9 mouse cellular contexts compared by ENCODE assay signal in genomic region chr7:44588338-44588737, GRCm38 (mm10). TPM values are rescaled to one million over a fixed set of nuclear protein-coding genes. Genes with fewer than 3 reads are reported as not detected.
A peak's percentile ranks its signal among the peaks of the same experiment; 100 is the strongest.
DNase-seq lines count a peak whose midpoint lies in the region; ATAC-seq and TF ChIP-seq lines count a peak whose summit lies in the region.
"Had no signal": no experiment of that assay in that cellular context is flagged by ENCODE, and none has a peak within 500 bp of the region (broad histone marks: within the 10 kb centered on the region; RNA-seq: fewer than 3 reads in every experiment).

No protein-coding gene starts in this region.

- ATAC-seq in embryonic facial prominence, embryonic 13.5 days (ENCODE audit: insufficient number of reproducible peaks, insufficient read depth, low FRiP score, low TSS enrichment, low read depth): no peak
- no peak for ATAC-seq in intestine, postnatal 0 days
- no peak for ATAC-seq in neural tube, embryonic 13.5 days (ENCODE audit: low read depth)
- no peak for ATAC-seq in inflammation-experienced regulatory T-cells, adult 6 months

- peak overlapping the region; percentile 61 for H3K9ac ChIP-seq in embryonic facial prominence, embryonic 13.5 days
- no peak overlapping the region for H3K9ac ChIP-seq in intestine, postnatal 0 days (ENCODE audit: low read depth, low read length)
- H3K9ac ChIP-seq in neural tube, embryonic 13.5 days: peak overlapping the region; percentile 71
- H3K9ac ChIP-seq: liver, embryonic 14.5 days had no signal

- no peak for TF ChIP-seq CTCF in layer of hippocampus, adult 2 months (conservative IDR thresholded peaks at IDR 0.05)
- no peak for TF ChIP-seq CTCF in intestine, postnatal 0 days (IDR thresholded peaks at IDR 0.05; ENCODE audit: low read depth)

- H3K27me3 ChIP-seq in embryonic facial prominence, embryonic 13.5 days: peaks cover 79% of the 10 kb centered on the region
- peaks cover 74% of the 10 kb centered on the region for H3K27me3 ChIP-seq in intestine, postnatal 0 days (replicated peaks; ENCODE audit: control insufficient read depth, insufficient read depth, low read length)
- H3K27me3 ChIP-seq in neural tube, embryonic 13.5 days: peaks cover 41% of the 10 kb centered on the region

- H3K27ac ChIP-seq in layer of hippocampus, adult 2 months: peak overlapping the region; percentile 93
- no peak overlapping the region for H3K27ac ChIP-seq in embryonic facial prominence, embryonic 13.5 days
- no peak overlapping the region for H3K27ac ChIP-seq in intestine, postnatal 0 days (ENCODE audit: low read depth, low read length)
- H3K27ac ChIP-seq in neural tube, embryonic 13.5 days (replicated peaks): peak overlapping the region; percentile 67; the same call in 1 of the 2 replicates
- H3K27ac ChIP-seq: liver, embryonic 14.5 days had no signal

- H3K4me3 ChIP-seq in layer of hippocampus, adult 2 months: peak overlapping the region; percentile 53
- H3K4me3 ChIP-seq in embryonic facial prominence, embryonic 13.5 days: peak overlapping the region; percentile 62
- H3K4me3 ChIP-seq in intestine, postnatal 0 days (ENCODE audit: low read depth, low read length): peak overlapping the region; percentile 43; the same call in 1 of the 2 replicates
- peak overlapping the region; percentile 64 for H3K4me3 ChIP-seq in neural tube, embryonic 13.5 days

- peak overlapping the region; percentile 99 for H3K4me2 ChIP-seq in embryonic facial prominence, embryonic 13.5 days
- peak overlapping the region; percentile 73 for H3K4me2 ChIP-seq in intestine, postnatal 0 days (replicated peaks; ENCODE audit: low read depth)
- H3K4me2 ChIP-seq in neural tube, embryonic 13.5 days: peak overlapping the region; percentile 92

- H3K36me3 ChIP-seq in embryonic facial prominence, embryonic 13.5 days: no peaks in the 10 kb centered on the region
- H3K36me3 ChIP-seq in intestine, postnatal 0 days (ENCODE audit: control insufficient read depth, insufficient read depth): no peaks in the 10 kb centered on the region
- H3K36me3 ChIP-seq in neural tube, embryonic 13.5 days: no peaks in the 10 kb centered on the region

- DNase-seq in layer of hippocampus, adult 2 months (ENCODE audit: low spot score in 2 of 2): no peak
- DNase-seq in layer of hippocampus, postnatal 10 days (ENCODE audit: low spot score in 2 of 2): no peak
- no peak for DNase-seq in layer of hippocampus, adult 8-10 months (ENCODE audit: low spot score in 2 of 2)
- no peak for DNase-seq in retina, postnatal 1 day

- H3K4me1 ChIP-seq in embryonic facial prominence, embryonic 13.5 days: peaks cover 53% of the 10 kb centered on the region
- H3K4me1 ChIP-seq in intestine, postnatal 0 days (replicated peaks; ENCODE audit: control insufficient read depth, insufficient read depth, low read length): peaks cover 4% of the 10 kb centered on the region; the same call in 1 of the 2 replicates
- H3K4me1 ChIP-seq in neural tube, embryonic 13.5 days (replicated peaks): peaks cover 62% of the 10 kb centered on the region

- 8% methylated on average over 12 of the region's 12 CpGs for WGBS in embryonic facial prominence, embryonic 13.5 days
- 9% methylated on average over 12 of the region's 12 CpGs for whole genome bisulfite sequencing in intestine, postnatal 0 days
- WGBS in neural tube, embryonic 13.5 days: 10% methylated on average over 12 of the region's 12 CpGs

- H3K9me3 ChIP-seq in embryonic facial prominence, embryonic 13.5 days: no peaks in the 10 kb centered on the region
- no peaks in the 10 kb centered on the region for H3K9me3 ChIP-seq in intestine, postnatal 0 days (ENCODE audit: control insufficient read depth)
- no peaks in the 10 kb centered on the region for H3K9me3 ChIP-seq in neural tube, embryonic 13.5 days

RNA-seq across cellular contexts. Expression of gene Kcnc3, which starts 2.1 kb away (rescaled TPM):
- total RNA-seq in layer of hippocampus, adult 2 months (2021): 100 to 1,000 TPM; 184 to 186 TPM
- total RNA-seq in layer of hippocampus, postnatal 10 days (2021): 100 to 1,000 TPM in 1 of 2 experiments, 10 to 100 TPM in 1; 93.0 to 106 TPM
- 0.72 and 1.8 TPM in 2 replicates for polyA plus RNA-seq in embryonic facial prominence, embryonic 13.5 days (2015; fragmentation: Nextera tagmentation; extraction: Ambion mirVana)
- 0.20 TPM in 2 replicates for polyA plus RNA-seq in intestine, postnatal 0 days (2015; fragmentation: Nextera tagmentation; extraction: Ambion mirVana)
- polyA plus RNA-seq in neural tube, embryonic 13.5 days (2015; fragmentation: Nextera tagmentation; extraction: Ambion mirVana): 4.7 and 5.2 TPM in 2 replicates
- polyA plus RNA-seq in inflammation-experienced regulatory T-cells, adult 6 months (2017; shearing (Covaris generic)): not detected
- total RNA-seq in layer of hippocampus, adult 8-10 months (2022): 100 to 1,000 TPM; 133 to 157 (median 145) TPM

RNA-seq across cellular contexts. Expression of gene Napsa, which starts 16.2 kb away (rescaled TPM):
- total RNA-seq in layer of hippocampus, adult 2 months (2021): not detected
- total RNA-seq in layer of hippocampus, postnatal 10 days (2021): under 1 TPM in 1 of 2 experiments, not detected in 1; 0.98 TPM
- polyA plus RNA-seq in embryonic facial prominence, embryonic 13.5 days (2015; fragmentation: Nextera tagmentation; extraction: Ambion mirVana): 1.1 and 1.8 TPM in 2 replicates
- 0.99 and 1.1 TPM in 2 replicates for polyA plus RNA-seq in intestine, postnatal 0 days (2015; fragmentation: Nextera tagmentation; extraction: Ambion mirVana)
- polyA plus RNA-seq in neural tube, embryonic 13.5 days (2015; fragmentation: Nextera tagmentation; extraction: Ambion mirVana): 1.2 and 1.6 TPM in 2 replicates
- 1 to 10 TPM; 1.3 to 7.7 (median 3.2) TPM for polyA plus RNA-seq in inflammation-experienced regulatory T-cells, adult 6 months (2017; shearing (Covaris generic))
- total RNA-seq in layer of hippocampus, adult 8-10 months (2022): under 1 TPM in 1 of 4 experiments, not detected in 3; 0.65 TPM

RNA-seq across cellular contexts. Expression of gene Nr1h2, which starts 34.6 kb away (rescaled TPM):
- 10 to 100 TPM; 58.2 to 66.7 TPM for total RNA-seq in layer of hippocampus, adult 2 months (2021)
- total RNA-seq in layer of hippocampus, postnatal 10 days (2021): 10 to 100 TPM; 58.3 to 67.3 TPM
- polyA plus RNA-seq in embryonic facial prominence, embryonic 13.5 days (2015; fragmentation: Nextera tagmentation; extraction: Ambion mirVana): 72.3 and 80.1 TPM in 2 replicates
- polyA plus RNA-seq in intestine, postnatal 0 days (2015; fragmentation: Nextera tagmentation; extraction: Ambion mirVana): 71.3 and 73.9 TPM in 2 replicates
- polyA plus RNA-seq in neural tube, embryonic 13.5 days (2015; fragmentation: Nextera tagmentation; extraction: Ambion mirVana): 60.1 and 65.2 TPM in 2 replicates
- 10 to 100 TPM; 43.0 to 52.2 (median 49.9) TPM for polyA plus RNA-seq in inflammation-experienced regulatory T-cells, adult 6 months (2017; shearing (Covaris generic))
- 10 to 100 TPM; 57.2 to 67.9 (median 61.1) TPM for total RNA-seq in layer of hippocampus, adult 8-10 months (2022)

RNA-seq across cellular contexts. Expression of gene Pold1, which starts 39.7 kb away (rescaled TPM):
- total RNA-seq in layer of hippocampus, adult 2 months (2021): 10 to 100 TPM in 1 of 2 experiments, 1 to 10 TPM in 1; 9.0 to 10.5 TPM
- 10 to 100 TPM; 10.3 to 13.6 TPM for total RNA-seq in layer of hippocampus, postnatal 10 days (2021)
- 94.4 and 104 TPM in 2 replicates for polyA plus RNA-seq in embryonic facial prominence, embryonic 13.5 days (2015; fragmentation: Nextera tagmentation; extraction: Ambion mirVana)
- 16.8 and 18.3 TPM in 2 replicates for polyA plus RNA-seq in intestine, postnatal 0 days (2015; fragmentation: Nextera tagmentation; extraction: Ambion mirVana)
- 22.5 and 22.7 TPM in 2 replicates for polyA plus RNA-seq in neural tube, embryonic 13.5 days (2015; fragmentation: Nextera tagmentation; extraction: Ambion mirVana)
- polyA plus RNA-seq in inflammation-experienced regulatory T-cells, adult 6 months (2017; shearing (Covaris generic)): 10 to 100 TPM; 21.0 to 32.4 (median 21.4) TPM
- 10 to 100 TPM in 2 of 4 experiments, 1 to 10 TPM in 2; 8.2 to 11.5 (median 10.2) TPM for total RNA-seq in layer of hippocampus, adult 8-10 months (2022)

RNA-seq across cellular contexts. Expression of gene Spib, which starts 56.5 kb away (rescaled TPM):
- under 1 TPM; 0.12 to 0.13 TPM for total RNA-seq in layer of hippocampus, adult 2 months (2021)
- total RNA-seq in layer of hippocampus, postnatal 10 days (2021): under 1 TPM in 1 of 2 experiments, not detected in 1; 0.11 TPM
- 0.60 and 0.94 TPM in 2 replicates for polyA plus RNA-seq in embryonic facial prominence, embryonic 13.5 days (2015; fragmentation: Nextera tagmentation; extraction: Ambion mirVana)
- 0.17 and 0.33 TPM in 2 replicates for polyA plus RNA-seq in intestine, postnatal 0 days (2015; fragmentation: Nextera tagmentation; extraction: Ambion mirVana)
- 0.13 TPM in 1 of 2 replicates, not detected in the other for polyA plus RNA-seq in neural tube, embryonic 13.5 days (2015; fragmentation: Nextera tagmentation; extraction: Ambion mirVana)
- 1 to 10 TPM in 1 of 3 experiments, under 1 TPM in 2; 0.17 to 2.1 (median 0.86) TPM for polyA plus RNA-seq in inflammation-experienced regulatory T-cells, adult 6 months (2017; shearing (Covaris generic))
- under 1 TPM in 1 of 4 experiments, not detected in 3; 0.16 TPM for total RNA-seq in layer of hippocampus, adult 8-10 months (2022)

Comparison
In these comparisons a context has a peak if more than half of its experiments do, and no peak if none do; other contexts are left out.
1. H3K27ac ChIP-seq: peak in layer of hippocampus, adult 2 months (single experiment) and neural tube, embryonic 13.5 days (single experiment); none in embryonic facial prominence, embryonic 13.5 days (single experiment) and intestine, postnatal 0 days (single experiment).
2. Peak in every context shown above with its lines, with median percentiles within 50 percentile points of each other: H3K4me3 ChIP-seq and H3K4me2 ChIP-seq.